Mouse (Mus musculus): ENCODE data around the gene Ccdc187. TPM values are rescaled to one million over a fixed set of nuclear protein-coding genes. Genes with fewer than 3 reads are reported as not detected.

Gene Ccdc187
- polyA plus RNA-seq, 1 experiment from 2014 or later, result 0.09 TPM

DNA sequence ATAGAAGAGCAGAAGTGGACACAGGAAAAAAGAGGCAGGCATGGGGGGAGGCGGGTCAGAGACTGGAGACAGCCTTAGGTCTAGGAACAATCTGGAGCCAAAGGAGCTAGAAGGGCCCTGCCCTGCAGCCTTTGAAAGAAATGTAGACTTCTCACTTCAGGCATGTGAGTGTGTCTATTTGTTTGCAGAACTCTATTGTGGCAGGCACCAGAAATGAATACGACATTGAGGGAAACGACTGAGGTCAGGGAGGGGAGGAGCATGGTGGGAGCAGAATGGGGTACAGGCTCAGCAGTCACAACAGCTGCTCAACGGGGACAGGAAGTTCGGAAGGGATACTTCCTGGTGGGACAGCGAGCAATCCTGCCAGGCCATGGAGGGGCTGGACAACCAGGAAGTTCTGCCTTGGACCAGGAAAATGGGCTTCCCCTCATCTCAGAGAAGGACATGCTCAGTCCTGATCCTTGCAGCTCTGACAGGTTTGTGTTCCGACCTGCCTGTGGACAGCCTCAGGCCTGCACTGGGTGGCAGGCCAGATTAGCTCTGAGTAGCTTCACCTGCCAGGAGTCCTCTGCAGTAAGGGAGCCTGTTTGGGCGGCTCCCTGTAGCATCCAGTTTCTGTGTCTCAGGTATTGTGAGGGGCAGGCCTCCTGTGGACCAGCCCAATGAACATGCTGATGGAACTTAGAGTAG lies 41.7 kb downstream of the Ccdc187 start:
- 63% methylated on average over 8 of the region's 8 CpGs for WGBS (ENCODE audit: insufficient replicate concordance)
- peaks cover 19% of the 10 kb centered on the region for H3K27me3 ChIP-seq (ENCODE audit: control insufficient read depth, insufficient read depth, low read length)

DNA sequence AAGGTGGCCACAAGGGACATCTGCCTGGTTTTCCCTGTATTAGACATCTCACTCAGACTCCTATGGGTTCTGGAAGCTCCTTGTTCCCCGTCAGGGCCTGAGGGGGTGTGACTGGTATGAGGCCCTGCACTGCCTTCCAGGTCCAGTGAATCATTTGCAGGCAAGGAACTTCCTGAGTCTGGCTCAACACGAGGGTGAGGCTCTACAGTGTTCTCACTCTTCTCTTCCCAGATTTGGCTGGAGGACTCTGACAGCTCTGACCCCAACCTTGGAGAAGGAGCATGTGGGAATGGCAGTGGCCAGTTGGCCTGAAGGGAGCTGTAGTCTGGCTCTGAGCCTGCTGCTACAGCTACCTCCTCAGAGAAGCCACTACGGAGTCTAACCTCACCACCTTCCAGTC lies 46.8 kb downstream of the Ccdc187 start:
- Histone ChIP-seq H3K4me3 (ENCODE audit: low read depth, low read length) (no peak overlapping the region), H3K4me1 (ENCODE audit: control insufficient read depth, insufficient read depth, low read length) (no peaks in the 10 kb centered on the region), H3K27ac (ENCODE audit: low read depth, low read length) (no peak overlapping the region), H3K36me3 (ENCODE audit: control insufficient read depth, insufficient read depth, low read length) (no peaks in the 10 kb centered on the region), H3K9me3 (replicated peaks; ENCODE audit: control insufficient read depth, low read length) (no peaks in the 10 kb centered on the region), H3K27me3 (ENCODE audit: control insufficient read depth, insufficient read depth, low read length) (peaks cover 4% of the 10 kb centered on the region; the same call in 1 of the 2 replicates), H3K4me2 (no peak overlapping the region), H3K9ac (ENCODE audit: low read depth, low read length) (no peak overlapping the region)
- WGBS (ENCODE audit: insufficient replicate concordance), result 57% methylated on average over 3 of the region's 3 CpGs
- no peak for ATAC-seq (replicated peaks; ENCODE audit: insufficient number of reproducible peaks, low FRiP score, low TSS enrichment)

More for the DNA sequence above, 41.7 kb downstream of the Ccdc187 start:
- no peaks in the 10 kb centered on the region for H3K9me3 ChIP-seq (replicated peaks; ENCODE audit: control insufficient read depth, low read length)
- H3K27ac ChIP-seq (ENCODE audit: low read depth, low read length), result no peak overlapping the region
- no peak overlapping the region for H3K4me3 ChIP-seq (ENCODE audit: low read depth, low read length)
- H3K36me3 ChIP-seq (ENCODE audit: control insufficient read depth, insufficient read depth, low read length), result no peaks in the 10 kb centered on the region
- no peak for ATAC-seq (replicated peaks; ENCODE audit: insufficient number of reproducible peaks, low FRiP score, low TSS enrichment)
- H3K4me1 ChIP-seq (ENCODE audit: control insufficient read depth, insufficient read depth, low read length), result no peaks in the 10 kb centered on the region
- H3K9ac ChIP-seq (ENCODE audit: low read depth, low read length), result no peak overlapping the region
- H3K4me2 ChIP-seq, result no peak overlapping the region

GRCm38 (mm10) chr2:26240841-26241240 lies 53.5 kb downstream of the Ccdc187 start:
- H3K36me3 ChIP-seq (ENCODE audit: control insufficient read depth, insufficient read depth, low read length), result no peaks in the 10 kb centered on the region
- no peaks in the 10 kb centered on the region for H3K27me3 ChIP-seq (ENCODE audit: control insufficient read depth, insufficient read depth, low read length)
- H3K9me3 ChIP-seq (replicated peaks; ENCODE audit: control insufficient read depth, low read length), result no peaks in the 10 kb centered on the region
- no peak overlapping the region for H3K4me2 ChIP-seq
- ATAC-seq (replicated peaks; ENCODE audit: insufficient number of reproducible peaks, low FRiP score, low TSS enrichment), result no peak
- H3K4me1 ChIP-seq (ENCODE audit: control insufficient read depth, insufficient read depth, low read length), result peaks cover 7% of the 10 kb centered on the region
- H3K9ac ChIP-seq (ENCODE audit: low read depth, low read length), result no peak overlapping the region
- WGBS (ENCODE audit: insufficient replicate concordance), result 58% methylated on average over 3 of the region's 3 CpGs
- H3K27ac ChIP-seq (ENCODE audit: low read depth, low read length), result no peak overlapping the region
- no peak overlapping the region for H3K4me3 ChIP-seq (ENCODE audit: low read depth, low read length)

DNA sequence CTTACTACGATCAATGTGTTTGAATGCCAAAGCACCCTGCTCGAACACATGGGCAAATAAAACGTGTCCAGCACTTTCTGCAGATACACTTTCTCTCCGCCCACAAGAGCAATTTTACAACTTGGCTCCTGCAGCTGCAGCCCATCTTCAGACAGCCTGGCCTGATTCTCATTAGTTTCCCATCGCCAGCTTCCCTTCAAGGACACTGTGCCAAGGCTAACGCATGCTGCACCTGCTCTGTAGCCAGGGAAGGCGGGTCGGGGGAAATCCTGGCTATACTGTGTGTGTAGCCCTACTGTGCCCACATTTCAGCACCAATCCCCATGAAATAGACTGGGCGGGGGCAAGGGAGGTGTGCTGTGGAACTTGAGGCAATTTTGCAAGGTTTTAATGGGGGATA lies 54.0 kb downstream of the Ccdc187 start:
- Histone ChIP-seq H3K36me3 (ENCODE audit: control insufficient read depth, insufficient read depth, low read length) (no peaks in the 10 kb centered on the region), H3K4me1 (ENCODE audit: control insufficient read depth, insufficient read depth, low read length) (peaks cover 7% of the 10 kb centered on the region), H3K27ac (ENCODE audit: low read depth, low read length) (no peak overlapping the region), H3K27me3 (ENCODE audit: control insufficient read depth, insufficient read depth, low read length) (no peaks in the 10 kb centered on the region), H3K9me3 (replicated peaks; ENCODE audit: control insufficient read depth, low read length) (no peaks in the 10 kb centered on the region), H3K9ac (ENCODE audit: low read depth, low read length) (no peak overlapping the region), H3K4me2 (no peak overlapping the region), H3K4me3 (ENCODE audit: low read depth, low read length) (no peak overlapping the region)
- 63% methylated on average over 9 of the region's 9 CpGs for WGBS (ENCODE audit: insufficient replicate concordance)
- no peak for ATAC-seq (replicated peaks; ENCODE audit: insufficient number of reproducible peaks, low FRiP score, low TSS enrichment)

DNA sequence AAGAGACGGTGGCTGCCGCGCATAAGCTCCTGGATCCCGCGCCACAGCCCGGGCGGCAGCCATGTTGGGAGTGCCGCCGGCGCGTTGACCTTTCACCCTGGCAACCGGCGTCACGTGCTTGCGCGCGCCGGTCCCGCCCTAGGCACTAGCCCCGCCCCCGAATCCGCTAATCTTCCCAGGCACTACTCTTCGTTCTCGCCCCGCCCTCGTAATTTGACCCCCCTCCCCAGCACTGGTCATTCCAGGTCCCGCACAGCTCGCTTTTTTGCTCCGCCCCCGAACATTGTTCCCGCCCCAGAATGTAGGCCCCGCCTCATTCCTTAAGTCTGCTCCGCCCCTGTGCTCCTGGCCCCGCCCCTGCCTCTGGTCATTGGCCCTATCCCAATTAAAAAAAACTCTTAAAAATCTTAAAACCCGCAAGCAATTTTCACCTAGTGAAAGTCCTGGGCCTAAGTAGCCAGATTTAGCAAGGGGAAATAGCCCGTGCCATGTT lies 57.0 kb downstream of the Ccdc187 start, which contains the start of gene Qsox2:
Gene Qsox2, minus strand, starts transcription at position 236 of the 493 bp plus-strand sequence.
- Histone ChIP-seq H3K4me3 (ENCODE audit: low read depth, low read length) (peak within 1 kb of the TSS; percentile 94), H3K9ac (ENCODE audit: low read depth, low read length) (peak within 1 kb of the TSS; percentile 92), H3K27me3 (ENCODE audit: control insufficient read depth, insufficient read depth, low read length) (no peaks in the 10 kb centered on the region), H3K4me2 (peak within 1 kb of the TSS; percentile 93), H3K9me3 (replicated peaks; ENCODE audit: control insufficient read depth, low read length) (no peaks in the 10 kb centered on the region), H3K4me1 (ENCODE audit: control insufficient read depth, insufficient read depth, low read length) (peaks cover 21% of the 10 kb centered on the region), H3K36me3 (ENCODE audit: control insufficient read depth, insufficient read depth, low read length) (no peaks in the 10 kb centered on the region), H3K27ac (ENCODE audit: low read depth, low read length) (peak within 1 kb of the TSS; percentile 73)
- peak; percentile 81 for ATAC-seq (replicated peaks; ENCODE audit: insufficient number of reproducible peaks, low FRiP score, low TSS enrichment)
- 2% methylated on average over 36 of the region's 36 CpGs for WGBS (ENCODE audit: insufficient replicate concordance)

GRCm38 (mm10) chr2:26236681-26237289 lies 57.6 kb downstream of the Ccdc187 start:
- Histone ChIP-seq H3K9me3 (replicated peaks; ENCODE audit: control insufficient read depth, low read length) (no peaks in the 10 kb centered on the region), H3K4me3 (ENCODE audit: low read depth, low read length) (peak overlapping the region; percentile 94), H3K4me1 (ENCODE audit: control insufficient read depth, insufficient read depth, low read length) (peaks cover 24% of the 10 kb centered on the region), H3K27me3 (ENCODE audit: control insufficient read depth, insufficient read depth, low read length) (no peaks in the 10 kb centered on the region), H3K4me2 (peak overlapping the region; percentile 93), H3K36me3 (ENCODE audit: control insufficient read depth, insufficient read depth, low read length) (no peaks in the 10 kb centered on the region), H3K9ac (ENCODE audit: low read depth, low read length) (peak overlapping the region; percentile 92), H3K27ac (ENCODE audit: low read depth, low read length) (peak overlapping the region; percentile 73)
- WGBS (ENCODE audit: insufficient replicate concordance), result under 1% methylated on average over 47 of the region's 51 CpGs
- 0 out of 2 replicates have a peak, but pooled peaks have one; percentile 27 for ATAC-seq (replicated peaks; ENCODE audit: insufficient number of reproducible peaks, low FRiP score, low TSS enrichment)

DNA sequence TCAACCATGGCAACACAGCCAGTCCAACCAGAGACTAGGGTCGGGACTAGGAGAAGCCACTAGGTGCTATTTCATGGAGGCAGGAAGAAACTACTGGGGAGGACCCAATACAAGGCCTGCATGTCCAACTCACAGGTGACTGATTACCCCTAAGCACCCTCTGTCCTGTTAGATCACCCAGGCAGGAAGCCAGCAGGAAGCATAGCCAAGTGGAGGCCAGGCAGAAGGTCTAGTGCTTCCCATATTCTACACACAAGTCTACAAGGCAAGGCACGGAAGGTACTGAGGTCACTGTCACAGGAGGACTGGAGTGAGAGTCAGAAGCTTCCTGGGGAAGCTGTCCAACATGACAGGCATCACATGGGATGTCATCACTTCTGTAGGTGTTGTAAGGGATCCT lies 59.6 kb downstream of the Ccdc187 start:
- Histone ChIP-seq H3K4me1 (ENCODE audit: control insufficient read depth, insufficient read depth, low read length) (peaks cover 24% of the 10 kb centered on the region), H3K9me3 (replicated peaks; ENCODE audit: control insufficient read depth, low read length) (no peaks in the 10 kb centered on the region), H3K36me3 (ENCODE audit: control insufficient read depth, insufficient read depth, low read length) (no peaks in the 10 kb centered on the region), H3K4me3 (ENCODE audit: low read depth, low read length) (no peak overlapping the region), H3K4me2 (no peak overlapping the region; the same call in 1 of the 2 replicates), H3K27me3 (ENCODE audit: control insufficient read depth, insufficient read depth, low read length) (no peaks in the 10 kb centered on the region), H3K27ac (ENCODE audit: low read depth, low read length) (no peak overlapping the region), H3K9ac (ENCODE audit: low read depth, low read length) (no peak overlapping the region)
- WGBS (ENCODE audit: insufficient replicate concordance), result 71% methylated on average over 2 of the region's 2 CpGs
- ATAC-seq (replicated peaks; ENCODE audit: insufficient number of reproducible peaks, low FRiP score, low TSS enrichment), result no peak

DNA sequence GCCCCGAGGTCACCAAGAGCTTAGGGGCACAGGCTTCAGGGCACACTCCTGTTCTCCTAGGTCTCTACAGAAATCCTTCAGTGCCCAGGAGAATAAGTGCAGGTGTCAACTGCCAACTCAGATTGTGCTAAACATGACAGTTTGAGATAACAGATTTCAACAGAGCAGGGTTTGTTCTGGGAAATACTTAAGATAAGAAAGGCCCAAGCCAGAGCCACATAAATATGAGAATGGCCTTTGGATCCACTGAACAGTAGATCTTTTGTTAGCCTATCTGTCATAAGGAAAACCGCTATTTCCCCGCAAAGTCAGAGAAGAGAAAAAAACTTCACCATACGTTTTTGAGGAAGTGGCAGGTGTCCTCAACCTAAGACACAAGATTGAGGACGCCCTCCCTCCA lies 60.1 kb downstream of the Ccdc187 start:
- peaks cover 24% of the 10 kb centered on the region for H3K4me1 ChIP-seq (ENCODE audit: control insufficient read depth, insufficient read depth, low read length)
- no peaks in the 10 kb centered on the region for H3K36me3 ChIP-seq (ENCODE audit: control insufficient read depth, insufficient read depth, low read length)
- H3K4me2 ChIP-seq, result no peak overlapping the region; the same call in 1 of the 2 replicates
- no peak overlapping the region for H3K9ac ChIP-seq (ENCODE audit: low read depth, low read length)
- no peak for ATAC-seq (replicated peaks; ENCODE audit: insufficient number of reproducible peaks, low FRiP score, low TSS enrichment)
- H3K27ac ChIP-seq (ENCODE audit: low read depth, low read length), result no peak overlapping the region
- H3K9me3 ChIP-seq (replicated peaks; ENCODE audit: control insufficient read depth, low read length), result no peaks in the 10 kb centered on the region
- no peak overlapping the region for H3K4me3 ChIP-seq (ENCODE audit: low read depth, low read length)
- H3K27me3 ChIP-seq (ENCODE audit: control insufficient read depth, insufficient read depth, low read length), result no peaks in the 10 kb centered on the region
- 51% methylated on average over 5 of the region's 5 CpGs for WGBS (ENCODE audit: insufficient replicate concordance)

Measured in heart, embryonic 11.5 days (tissue).